Mouse (Mus musculus) testis, postnatal 10 days (tissue): Measurements from ENCODE around the gene Dctn1.

Experiments
- DNase-seq: peaks from one replicate; pipeline ENCODE4 v3.0.0; 2021; ENCODE audit warnings: low spot score

Gene Dctn1

DNA sequence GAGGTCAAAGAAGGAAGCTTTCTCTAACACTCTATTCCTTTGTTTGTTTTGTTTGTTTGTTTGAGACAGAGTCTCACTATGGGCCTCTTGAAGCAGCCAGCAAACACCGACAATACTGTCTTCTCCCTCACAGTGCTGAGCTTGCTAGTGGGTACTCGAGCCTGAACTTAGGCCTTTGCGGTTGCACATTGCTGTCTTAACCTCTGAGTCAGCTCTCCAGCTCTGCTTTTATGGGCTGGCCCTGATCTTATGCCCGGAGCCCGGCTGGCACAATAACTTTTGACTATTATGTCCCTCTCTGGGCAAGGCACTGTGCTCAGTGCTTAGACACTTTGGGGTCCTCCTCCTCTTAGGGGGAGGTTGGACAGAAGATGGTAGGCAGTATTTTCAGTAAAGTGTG lies 4.2 kb downstream of the Dctn1 start:
- no peak for DNase-seq

DNA sequence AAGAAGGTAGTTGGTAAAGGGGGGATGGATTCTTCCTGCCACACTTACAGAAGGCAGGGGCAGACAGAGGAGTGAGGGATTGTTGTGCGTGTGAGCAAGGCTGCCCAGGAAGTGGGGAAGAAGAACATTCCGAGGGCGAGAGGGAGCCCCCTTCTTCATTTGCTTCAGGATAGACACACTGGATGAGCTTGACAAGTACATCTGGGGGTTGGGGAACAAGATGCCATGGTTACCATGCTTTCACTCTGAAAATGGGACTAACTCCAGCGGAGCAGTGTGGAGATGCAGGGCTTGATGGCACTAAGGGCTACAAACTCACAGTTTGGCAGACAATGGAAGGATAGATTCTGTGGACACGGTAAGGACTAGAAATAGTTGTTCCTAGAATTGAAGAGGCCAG lies 5.3 kb downstream of the Dctn1 start:
- no peak for DNase-seq

DNA sequence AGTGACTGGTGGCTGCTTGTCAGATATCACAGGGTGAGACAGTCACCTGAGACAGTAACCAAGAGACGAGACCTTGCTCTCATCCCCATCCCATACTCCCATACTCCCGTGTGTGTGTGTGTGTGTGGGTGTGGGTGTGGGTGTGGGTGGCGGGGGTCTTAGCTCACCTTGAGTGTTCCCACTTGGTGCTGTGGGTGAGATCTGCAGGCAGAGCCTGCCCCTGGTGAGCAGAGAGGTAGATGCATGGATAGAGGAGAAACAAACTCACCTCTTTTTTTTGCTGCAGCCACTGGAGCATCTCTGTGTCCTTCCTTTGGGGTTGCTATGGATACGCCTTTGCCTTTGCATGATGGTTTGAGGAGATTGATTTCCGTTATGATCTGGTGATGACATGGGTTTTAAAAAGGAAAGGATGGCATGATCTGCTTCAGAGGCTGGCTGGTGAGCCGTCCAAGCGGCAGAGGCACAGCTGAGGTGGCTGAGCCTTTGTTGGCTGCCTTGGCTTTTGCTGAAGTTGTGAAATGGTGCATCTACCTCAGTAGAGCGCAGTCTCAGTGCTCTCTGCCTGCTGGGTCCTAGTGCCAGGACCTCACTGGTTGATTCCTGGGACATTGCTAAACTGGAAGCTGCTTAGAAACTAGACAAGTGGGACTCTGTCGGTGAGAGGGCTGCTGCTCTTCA lies 6.7 kb downstream of the Dctn1 start:
- DNase-seq: no peak

DNA sequence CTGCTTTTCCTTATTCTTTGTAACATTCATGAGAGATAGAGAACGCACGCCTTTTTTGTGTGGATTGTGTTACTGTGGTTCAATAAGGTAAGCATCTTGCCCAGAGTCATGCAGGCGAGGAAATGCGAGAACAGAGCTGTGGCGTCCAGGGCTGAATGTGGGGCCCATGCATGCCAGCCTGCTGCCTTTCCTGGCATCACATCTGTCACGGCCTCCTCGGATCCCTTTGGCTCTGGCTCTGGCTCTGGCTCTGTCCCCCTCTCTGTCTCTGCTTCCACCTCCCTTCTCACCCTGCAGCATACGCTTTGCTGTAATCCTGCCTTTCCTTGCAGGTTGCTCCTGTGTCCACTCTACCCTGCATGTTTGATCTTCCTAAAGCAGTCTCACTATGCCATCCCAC lies 10.3 kb downstream of the Dctn1 start:
- no peak for DNase-seq

DNA sequence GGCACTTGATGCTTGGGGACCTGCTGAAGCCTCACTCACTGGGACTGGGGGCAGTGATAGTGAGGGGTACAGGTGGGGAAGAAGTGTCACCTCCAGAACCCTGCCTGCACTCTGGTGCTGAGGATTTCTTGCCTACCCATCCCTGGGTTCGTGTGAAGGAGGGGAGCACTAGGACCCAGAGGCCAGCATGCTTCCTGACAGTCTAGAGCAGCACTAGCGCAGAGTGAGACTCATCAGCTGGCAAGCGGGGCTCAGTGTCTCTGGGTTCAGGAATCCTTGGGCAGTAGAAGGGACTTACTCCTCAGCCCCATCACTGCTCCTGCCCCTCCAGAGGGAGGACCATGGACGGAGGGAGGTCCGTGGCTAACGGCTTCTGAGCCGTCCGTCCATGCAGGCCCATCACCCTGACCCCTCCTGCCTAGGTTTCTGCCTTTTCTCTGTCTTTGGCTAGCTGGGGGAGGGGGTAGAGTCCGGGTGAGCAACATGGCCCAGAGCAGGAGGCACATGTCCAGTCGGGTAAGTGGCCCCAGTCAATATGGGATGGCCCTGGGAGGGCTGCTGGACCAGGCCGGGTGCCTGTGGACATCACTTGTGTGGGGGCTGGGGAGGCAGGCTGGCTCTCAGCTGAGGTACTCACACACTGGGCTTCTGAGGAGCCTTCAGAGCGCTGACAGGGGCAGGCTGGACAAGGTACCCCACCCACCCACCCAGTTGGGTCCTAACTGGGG lies 13.8 kb downstream of the Dctn1 start:
- DNase-seq: peak; percentile 60

DNA sequence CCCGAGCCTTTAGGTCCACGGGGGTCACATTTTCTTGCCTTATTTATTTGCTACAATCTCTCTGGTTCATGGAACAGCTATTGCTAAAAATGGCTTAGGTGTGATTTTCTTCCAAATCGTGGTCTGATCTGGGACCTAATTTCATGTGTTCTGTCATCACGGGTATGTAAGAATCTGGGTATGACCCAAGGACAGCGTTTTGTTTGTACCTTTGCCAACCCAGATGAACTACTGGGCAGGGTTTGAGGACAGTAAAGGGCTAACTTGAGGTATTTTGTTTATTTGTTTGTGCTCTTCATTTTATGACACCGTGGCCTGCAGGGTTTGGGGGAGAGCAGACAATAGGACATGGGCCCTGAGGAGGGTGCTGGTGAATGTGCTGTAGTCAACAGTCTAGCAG lies 14.9 kb downstream of the Dctn1 start:
- no peak for DNase-seq

DNA sequence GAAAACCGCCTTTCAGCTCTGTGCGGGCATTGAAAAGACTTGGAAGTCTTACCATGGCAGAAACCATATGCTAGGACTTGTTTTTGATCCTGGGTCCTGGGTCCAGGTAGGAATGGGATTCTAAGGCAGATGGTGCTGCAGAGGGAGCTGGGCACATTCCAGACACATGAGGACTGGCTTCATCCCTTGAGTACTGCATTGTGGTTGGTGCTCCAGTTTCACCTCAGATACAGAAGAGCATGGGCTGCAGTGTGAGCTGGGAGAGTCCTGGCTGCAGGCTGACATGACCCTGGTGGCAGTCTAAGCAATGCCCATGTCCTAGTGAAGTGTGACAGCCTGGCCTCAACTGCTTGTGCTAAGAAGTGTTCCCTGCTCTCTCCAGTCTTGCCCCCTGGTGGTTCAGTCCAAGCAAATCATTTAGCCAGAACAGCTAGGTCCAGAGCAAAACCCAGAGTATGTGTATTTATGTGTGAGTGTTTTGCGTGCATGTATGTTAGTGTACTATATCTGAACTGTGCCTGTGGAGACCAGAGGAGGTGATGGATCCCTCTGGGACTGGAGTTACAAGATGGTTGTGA lies 19.2 kb downstream of the Dctn1 start:
- no peak for DNase-seq

DNA sequence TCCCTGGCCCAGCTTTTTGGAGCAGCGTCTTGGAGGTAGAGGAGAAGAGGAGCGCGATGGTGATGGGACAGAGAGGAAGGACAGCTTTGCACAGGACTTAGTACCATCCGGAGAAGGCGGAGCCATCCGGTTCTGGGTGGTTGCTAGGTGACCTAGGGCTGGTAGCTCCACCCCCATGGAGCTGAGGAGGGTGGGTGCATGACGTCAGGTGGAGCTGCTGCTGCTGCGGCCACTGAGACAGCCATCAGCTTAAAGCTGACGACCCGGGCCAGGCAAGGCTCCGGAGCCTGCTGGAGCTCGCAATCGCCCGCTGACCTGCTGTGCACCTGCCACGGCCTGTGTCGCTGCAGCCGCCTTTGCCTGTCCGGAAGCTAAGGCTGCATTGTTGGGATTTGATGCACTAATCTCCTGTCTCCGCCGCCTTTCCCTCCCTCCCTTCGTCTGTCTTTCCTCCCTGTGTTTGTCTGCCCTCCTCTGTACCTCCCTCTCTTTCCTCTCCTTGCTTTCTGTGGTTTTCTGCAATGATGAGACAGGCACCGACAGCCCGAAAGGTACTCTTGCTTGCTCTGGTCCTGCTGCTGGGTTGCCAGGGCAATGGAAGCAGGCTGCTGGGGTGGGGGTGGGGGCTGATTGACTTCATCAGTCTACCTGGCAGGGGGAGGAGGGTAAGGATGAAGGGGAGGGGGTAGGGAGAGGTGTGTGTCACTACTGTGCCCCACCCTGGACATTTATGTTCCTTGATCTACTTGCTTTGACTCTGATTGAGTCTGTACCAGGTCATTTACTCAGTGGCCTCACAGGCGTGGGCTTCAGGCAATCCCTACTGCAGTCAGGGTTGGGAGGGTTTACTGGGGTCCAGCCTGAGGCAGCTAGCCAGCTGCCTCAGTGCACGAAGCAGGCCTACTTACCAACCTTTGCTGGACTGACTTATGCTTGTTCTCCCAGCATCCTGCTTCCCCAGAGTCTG lies 20.5 kb downstream of the Dctn1 start:
- DNase-seq: peak; percentile 79

DNA sequence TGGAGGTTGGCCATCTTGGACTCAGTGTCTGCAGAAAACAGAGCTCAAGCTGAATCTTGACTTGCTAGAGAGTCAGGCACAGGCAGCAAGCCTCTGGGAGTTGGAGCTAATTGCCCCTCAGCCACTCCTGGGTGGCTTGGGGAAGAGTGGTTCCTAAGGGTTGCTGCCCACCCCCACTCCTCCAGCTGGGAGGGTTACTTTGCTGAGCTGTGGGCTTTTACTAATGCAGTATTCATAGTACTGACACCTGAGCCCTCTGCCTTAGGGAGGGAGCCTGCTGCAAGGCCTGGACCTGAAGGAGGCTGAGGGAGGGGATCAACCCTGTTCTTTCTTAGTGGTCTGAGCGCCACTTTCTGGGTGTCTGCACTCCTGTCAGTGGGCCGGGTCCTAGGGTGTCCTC lies 21.2 kb downstream of the Dctn1 start:
- DNase-seq: no peak

DNA sequence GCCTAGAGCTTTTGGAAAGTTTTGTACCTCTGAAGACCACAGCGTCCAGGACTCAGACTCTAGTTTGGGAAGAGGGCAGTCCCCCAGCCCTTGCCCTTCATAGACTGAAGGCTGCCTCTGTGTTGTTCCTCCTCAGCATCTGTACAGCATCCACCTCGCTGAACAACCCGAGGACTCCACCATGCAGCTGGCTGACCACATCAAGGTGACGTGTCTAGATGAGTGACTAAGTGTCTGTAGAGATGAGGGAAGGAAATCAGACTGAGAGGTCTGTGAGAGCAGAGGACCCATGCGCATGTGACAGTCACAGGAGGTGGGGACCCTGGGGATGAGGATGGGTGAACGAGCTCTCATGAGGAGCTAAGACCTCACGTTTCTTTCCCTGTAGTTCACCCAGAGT lies 27.9 kb downstream of the Dctn1 start:
- no peak for DNase-seq

DNA sequence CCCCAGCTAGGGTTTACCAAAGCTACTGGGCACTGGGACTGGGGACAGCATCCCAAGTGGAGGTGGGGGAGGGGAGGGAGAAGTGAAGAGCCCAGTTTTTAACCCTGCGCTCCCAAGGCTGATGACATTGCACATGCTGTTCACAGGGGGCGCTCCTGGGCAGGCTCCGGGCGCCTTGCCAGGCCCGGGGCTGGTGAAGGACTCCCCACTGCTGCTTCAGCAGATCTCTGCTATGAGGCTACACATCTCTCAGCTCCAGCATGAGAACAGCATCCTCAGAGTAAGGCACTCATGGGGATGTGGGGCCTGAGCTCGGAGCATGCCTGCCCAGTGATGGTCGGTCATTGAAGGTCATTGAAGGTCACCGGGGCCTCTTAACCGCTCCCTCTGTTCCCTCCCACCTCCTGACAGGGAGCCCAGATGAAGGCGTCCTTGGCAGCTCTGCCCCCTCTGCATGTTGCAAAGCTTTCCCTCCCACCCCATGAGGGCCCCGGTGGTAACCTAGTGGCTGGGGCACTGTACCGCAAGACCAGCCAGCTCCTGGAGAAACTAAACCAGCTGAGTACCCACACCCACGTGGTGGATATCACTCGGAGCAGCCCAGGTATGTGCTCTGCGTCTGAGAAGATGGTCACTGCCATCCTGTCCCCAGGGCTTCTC lies 31.8 kb downstream of the Dctn1 start:
- peak; percentile 85 for DNase-seq

DNA sequence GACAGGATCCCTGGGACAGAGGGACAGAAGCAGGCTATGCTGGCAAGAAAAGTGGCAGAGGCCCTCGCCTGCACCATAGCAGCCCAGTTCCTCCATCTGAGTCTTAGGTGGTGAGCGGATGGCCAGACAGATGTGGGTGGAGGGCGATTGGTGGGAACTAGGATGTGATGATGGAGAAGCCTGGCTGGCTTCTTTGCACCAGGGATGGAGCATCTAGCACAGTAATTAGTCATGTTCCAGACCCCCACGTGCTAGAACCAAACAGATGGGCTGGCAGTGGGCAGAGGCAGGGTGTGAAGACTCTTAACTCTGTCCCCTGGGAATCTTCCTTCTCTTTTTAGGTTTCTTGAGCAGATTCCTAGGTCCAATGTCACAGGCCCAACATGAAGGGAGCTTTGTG lies 37.6 kb downstream of the Dctn1 start:
- no peak for DNase-seq

DNA sequence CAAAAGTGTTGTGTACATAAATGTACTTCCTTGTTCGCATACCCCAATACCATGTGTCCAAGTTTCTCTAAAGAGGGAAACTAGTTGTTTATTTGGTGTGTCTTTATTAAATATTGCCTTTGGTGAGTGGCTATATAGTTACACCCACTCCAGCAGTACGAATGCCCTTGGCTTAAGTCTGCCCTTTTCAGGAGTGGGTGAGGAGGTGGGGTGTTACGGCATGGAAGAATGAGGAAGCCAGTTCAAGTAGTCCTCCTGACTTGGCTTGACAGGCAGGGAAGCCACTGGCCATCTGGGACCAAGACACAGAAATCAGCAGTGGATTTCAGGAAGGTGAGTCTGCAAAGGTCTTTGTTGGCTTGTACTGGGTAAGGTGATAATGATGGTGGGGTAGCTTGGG lies 40.1 kb downstream of the Dctn1 start:
- DNase-seq: no peak

DNA sequence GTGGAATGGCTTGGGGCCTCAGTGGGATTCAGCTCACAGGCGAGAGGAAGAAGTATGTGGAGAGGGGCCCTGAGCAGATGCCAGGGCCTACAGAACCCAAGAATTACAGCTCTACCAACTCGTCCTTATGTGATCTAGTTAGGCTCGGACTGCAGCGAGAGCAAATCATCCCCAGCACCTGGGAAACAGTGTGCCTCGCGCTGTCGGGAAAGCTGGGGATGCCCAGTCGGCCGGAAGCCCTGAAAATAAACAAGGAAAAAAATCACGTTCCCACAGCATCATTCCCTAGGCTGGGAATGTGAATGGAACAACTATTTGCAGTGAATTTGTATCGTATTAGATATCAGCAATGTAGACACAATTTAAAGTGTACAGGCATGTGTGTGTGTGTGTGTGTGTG lies 40.6 kb downstream of the Dctn1 start:
- no peak for DNase-seq

DNA sequence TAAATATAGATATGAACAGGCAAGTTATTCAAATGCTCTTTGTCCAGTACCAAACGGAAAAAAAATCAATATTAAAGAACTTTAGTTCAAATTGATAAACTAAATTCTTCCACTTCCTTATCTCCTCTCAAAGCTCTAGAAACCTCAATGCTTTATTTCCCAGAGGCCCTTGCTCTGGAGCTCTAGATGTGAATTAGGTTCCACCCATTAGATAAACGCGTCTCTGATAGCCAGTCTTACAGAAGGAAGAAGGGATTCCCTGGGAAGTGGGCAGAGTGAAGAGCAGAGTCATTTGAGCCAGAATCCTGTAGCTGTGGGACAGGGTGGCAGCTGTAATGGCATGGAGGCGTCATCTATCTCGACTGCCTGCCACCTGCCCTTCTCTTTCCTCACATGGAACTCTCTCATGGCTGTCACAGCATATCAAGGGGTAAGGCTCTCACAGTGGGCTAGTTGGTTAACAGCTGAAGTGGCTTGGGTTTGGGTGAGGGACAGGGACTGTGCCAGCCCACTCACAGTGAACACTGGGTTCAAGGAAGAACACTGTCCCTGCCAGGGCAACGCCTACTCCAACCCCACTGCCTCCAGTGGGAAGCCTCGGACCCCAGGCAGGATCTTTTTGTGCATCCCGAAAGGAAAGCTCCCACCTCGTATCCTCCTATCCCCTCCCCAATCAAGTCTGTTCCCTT lies 41.8 kb downstream of the Dctn1 start:
- no peak for DNase-seq

DNA sequence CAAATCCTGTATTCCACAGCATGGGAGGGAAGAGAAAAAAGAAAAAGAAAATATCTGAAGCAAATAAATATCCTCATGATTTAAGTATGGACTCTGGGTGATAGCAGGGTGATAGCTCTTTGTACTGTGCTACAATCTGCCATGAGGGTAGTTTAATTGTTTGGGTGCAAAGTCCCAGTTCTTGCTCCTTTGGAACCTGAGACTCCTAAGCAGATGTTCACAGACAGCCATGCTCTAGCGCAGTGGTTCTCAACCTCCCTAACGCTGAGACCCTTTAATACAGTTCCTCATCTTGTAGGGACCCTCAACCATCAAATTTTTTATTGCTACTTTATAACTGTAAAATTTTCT lies 42.3 kb downstream of the Dctn1 start:
- no peak for DNase-seq

DNA sequence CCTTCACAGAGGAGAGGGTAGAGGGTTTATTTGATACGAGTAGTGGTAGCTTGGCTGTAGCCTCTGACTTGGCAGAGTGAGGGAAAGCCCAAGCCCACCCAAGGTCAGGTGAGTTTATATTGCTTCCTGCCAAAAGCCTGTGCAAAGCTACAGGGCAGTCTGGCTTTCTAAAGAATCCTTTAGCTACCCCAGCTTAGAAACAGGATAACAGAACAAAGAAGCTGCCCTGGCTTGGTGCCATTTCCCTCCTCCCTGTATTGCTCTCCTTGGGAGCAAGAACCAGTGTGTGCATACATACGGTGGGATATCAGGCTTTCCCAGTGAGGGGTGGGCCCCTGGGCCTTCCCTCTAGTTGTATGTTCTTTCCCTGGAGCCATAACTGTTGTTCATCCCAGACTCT lies 44.8 kb downstream of the Dctn1 start:
- peak; percentile 78 for DNase-seq

DNA sequence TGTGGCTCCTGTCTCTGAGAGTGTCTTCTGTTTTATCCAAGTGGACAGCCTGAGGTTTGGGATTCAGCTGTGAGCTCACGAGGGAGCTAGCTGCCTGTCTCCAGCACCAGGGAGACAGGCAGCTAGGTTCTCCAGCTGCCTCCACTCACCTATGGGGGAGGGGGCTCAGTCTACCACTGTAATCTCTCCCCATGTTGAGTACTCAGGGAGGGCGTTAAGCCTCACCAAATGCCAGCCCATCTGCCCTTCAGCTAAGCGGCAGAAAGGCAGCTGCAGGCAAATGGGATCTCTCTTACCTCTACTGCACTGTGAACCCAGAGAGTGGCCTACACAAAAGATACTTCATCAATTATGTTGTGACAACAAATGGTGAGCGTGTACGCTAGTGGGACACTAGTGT lies 45.8 kb downstream of the Dctn1 start:
- DNase-seq: no peak

DNA sequence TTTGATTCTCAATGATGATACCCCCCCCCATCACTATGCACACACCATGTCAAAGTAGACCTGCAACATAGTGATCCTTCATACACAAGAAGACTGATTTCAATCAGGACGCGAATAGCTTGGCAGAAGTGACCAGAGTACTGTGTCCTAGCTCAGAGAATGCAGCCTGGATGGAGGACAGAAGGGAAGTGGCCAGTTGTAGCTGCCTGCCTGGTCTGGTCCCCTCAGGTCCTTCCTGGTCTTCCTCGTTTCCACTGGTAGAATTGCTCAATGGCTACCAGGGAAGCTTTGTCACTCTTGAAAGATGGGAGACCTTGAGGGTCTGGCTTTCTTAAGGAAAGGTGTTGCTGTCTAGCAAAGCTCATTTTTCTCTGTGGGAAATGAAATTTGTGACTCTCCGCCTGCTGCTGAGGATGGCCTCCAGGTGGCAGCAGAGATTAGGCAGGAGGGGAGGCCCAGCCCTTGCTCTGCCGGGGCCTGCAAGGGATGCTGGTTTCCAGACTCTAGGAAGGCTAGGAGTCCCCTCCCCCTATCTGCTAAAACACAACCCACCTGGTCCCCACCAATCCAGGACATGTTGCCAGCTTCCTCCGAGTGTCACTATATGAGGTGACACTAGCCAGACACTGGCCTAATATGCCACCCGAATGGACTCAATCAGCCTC lies 49.4 kb downstream of the Dctn1 start:
- DNase-seq: peak; percentile 92

DNA sequence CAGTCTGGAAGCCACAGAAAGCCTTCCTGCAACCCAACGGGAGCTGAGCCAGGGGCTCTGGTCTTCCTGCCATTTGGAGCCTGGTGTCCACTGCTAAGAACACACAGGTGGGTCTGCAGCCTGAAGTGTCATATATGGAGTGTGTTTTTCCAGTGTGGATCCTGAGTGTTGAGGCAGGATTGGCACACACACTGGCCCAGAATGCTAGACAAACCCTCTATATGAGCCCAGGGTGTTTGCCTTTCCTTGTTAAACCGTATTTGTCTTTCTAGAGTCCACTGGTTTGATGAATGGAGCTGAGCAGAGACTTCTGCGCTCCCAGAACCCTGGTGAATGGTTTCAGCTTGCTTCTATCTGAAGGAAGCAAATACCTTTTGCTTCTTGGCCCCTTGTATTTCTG lies 54.1 kb downstream of the Dctn1 start, which contains the start of gene Slc4a5:
Gene Slc4a5 (plus strand): TSS at position 15 of the 400 bp plus-strand sequence.
- DNase-seq: no peak

DNA sequence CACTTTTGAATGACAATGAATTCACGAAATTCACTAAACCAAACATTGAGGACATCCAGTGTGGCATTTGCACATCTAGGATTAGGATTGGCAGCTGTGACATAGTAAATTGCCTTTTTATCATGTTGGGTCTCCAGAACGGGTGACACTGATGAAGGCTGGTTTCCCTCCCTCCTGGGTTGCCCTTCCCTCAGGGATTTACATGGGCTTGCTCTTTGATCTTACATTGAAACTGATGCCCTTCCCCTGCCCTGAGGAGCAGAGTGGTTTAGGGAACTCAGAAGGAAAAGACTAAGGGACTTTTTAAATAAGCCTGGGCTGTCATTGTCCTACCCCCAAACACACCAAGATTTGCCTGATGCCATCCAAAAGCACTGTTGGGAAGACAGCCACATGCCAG lies 65.8 kb downstream of the Dctn1 start:
- no peak for DNase-seq
